ENCODE assay signal across 7 mouse cellular contexts in the genomic region with DNA sequence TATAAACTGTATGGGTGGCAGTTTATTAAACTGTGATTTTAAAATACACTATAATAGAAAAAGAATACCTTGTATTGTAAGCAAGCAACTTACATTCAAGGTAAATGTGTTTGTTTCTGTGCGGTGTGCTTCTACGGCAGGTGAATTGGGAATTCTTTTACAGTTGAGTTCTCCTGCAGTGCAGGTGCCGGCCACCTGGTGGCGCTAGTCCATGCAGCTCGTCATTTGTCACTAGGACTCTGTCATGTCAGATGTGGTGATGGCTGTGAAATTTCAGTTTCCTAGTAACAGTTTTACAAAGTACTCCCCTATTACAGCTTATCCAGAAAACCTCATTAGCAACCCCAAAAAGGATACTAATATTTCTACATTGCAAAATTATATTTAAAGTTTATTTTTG. TPM values are rescaled to one million over a fixed set of nuclear protein-coding genes. Genes with fewer than 3 reads are reported as not detected.
DNase-seq lines count a peak whose midpoint lies in the region; ATAC-seq and TF ChIP-seq lines count a peak whose summit lies in the region.

No protein-coding gene starts in this region.

- no peak overlapping the region for H3K4me3 ChIP-seq in G1E (ENCODE audit: low read depth, low read length)
- no peak overlapping the region for H3K4me3 ChIP-seq in bone marrow, adult 2 months (replicated peaks; ENCODE audit: control insufficient read depth, low read depth, low read length)
- H3K4me3 ChIP-seq in limb, embryonic 10.5 days, result no peak overlapping the region

- peaks cover 88% of the 10 kb centered on the region for H3K36me3 ChIP-seq in G1E (replicated peaks)
- peaks cover 86% of the 10 kb centered on the region for H3K36me3 ChIP-seq in limb, embryonic 10.5 days

- peaks cover 7% of the 10 kb centered on the region; the same call in 1 of the 2 replicates for H3K4me1 ChIP-seq in G1E (ENCODE audit: insufficient read depth, low read depth, low read length)
- no peaks in the 10 kb centered on the region for H3K4me1 ChIP-seq in bone marrow, adult 2 months (ENCODE audit: control insufficient read depth, insufficient read depth, low read length)
- no peaks in the 10 kb centered on the region for H3K4me1 ChIP-seq in limb, embryonic 10.5 days

- TF ChIP-seq POLR2A in bone marrow, adult 2 months (IDR thresholded peaks at IDR 0.05; ENCODE audit: borderline replicate concordance, control insufficient read depth, low read depth, low read length), result no peak

- H3K27me3 ChIP-seq in G1E (ENCODE audit: insufficient read depth, low read length), result no peaks in the 10 kb centered on the region
- no peaks in the 10 kb centered on the region for H3K27me3 ChIP-seq in limb, embryonic 10.5 days (ENCODE audit: low read depth, poor library complexity, severe bottlenecking)

- DNase-seq in left cerebral cortex, adult 18-20 months (ENCODE audit: low spot score in 2 of 2), result peak; percentile 49 to 60
- no peak for DNase-seq in left cerebral cortex, adult 11 months (ENCODE audit: low spot score)
- peak; percentile 28 for DNase-seq in G1E (ENCODE audit: low spot score)
- peak; percentile 69 for DNase-seq in limb, embryonic 10.5 days (ENCODE audit: low spot score)
- peak; percentile 76 for DNase-seq in retina, embryonic 14.5 days (ENCODE audit: low spot score)

- peak; percentile 98 for TF ChIP-seq CTCF in G1E (IDR thresholded peaks at IDR 0.05; ENCODE audit: low read depth, low read length)
- peak; percentile 96 for TF ChIP-seq CTCF in bone marrow, adult 2 months (IDR thresholded peaks at IDR 0.05; ENCODE audit: control insufficient read depth, insufficient read depth, low read length)

- H3K27ac ChIP-seq in bone marrow, adult 2 months (ENCODE audit: control insufficient read depth, insufficient read depth, low read depth, low read length, poor library complexity), result no peak overlapping the region
- H3K27ac ChIP-seq in limb, embryonic 10.5 days, result no peak overlapping the region

- 33% methylated on average over 5 of the region's 5 CpGs for WGBS in bone marrow, adult 2 months
- WGBS in limb, embryonic 10.5 days, result 31% methylated on average over 5 of the region's 5 CpGs

- no peaks in the 10 kb centered on the region for H3K9me3 ChIP-seq in G1E (replicated peaks)
- no peaks in the 10 kb centered on the region for H3K9me3 ChIP-seq in limb, embryonic 10.5 days (replicated peaks)

- ATAC-seq in G1E (ENCODE audit: extremely low read depth, insufficient number of reproducible peaks, low FRiP score, poor library complexity, severe bottlenecking), result peak; percentile 69
- 0 out of 2 replicates have a peak, but pooled peaks have one; percentile 39 for ATAC-seq in frontal cortex, adult (ENCODE audit: low TSS enrichment)

RNA-seq across cellular contexts. Expression of a gene that starts 20.2 kb away (rescaled TPM):
- 10 to 100 TPM; 28.6 to 30.2 TPM for total RNA-seq in left cerebral cortex, adult 18-20 months (2021)
- total RNA-seq in G1E (2014; fragmentation: Nextera tagmentation), result 18.6 and 21.1 TPM in 2 replicates
- 23.0 and 25.0 TPM in 2 replicates for total RNA-seq in G1E (2017)
- 9.6 and 10.1 TPM in 2 replicates for polyA plus RNA-seq in G1E (2012)
- polyA plus RNA-seq in bone marrow, adult 2 months (2011; ENCODE audit: insufficient read depth, insufficient read length, low replicate concordance, missing spikeins), result 4.0 TPM in 2 replicates
- polyA plus RNA-seq in limb, embryonic 10.5 days (2016; fragmentation: Nextera tagmentation; extraction: Ambion mirVana), result 43.0 and 49.6 TPM in 2 replicates

RNA-seq across cellular contexts. Expression of a gene that starts 24.6 kb away (rescaled TPM):
- total RNA-seq in left cerebral cortex, adult 18-20 months (2021), result 1 to 10 TPM; 7.9 to 9.1 TPM
- total RNA-seq in G1E (2014; fragmentation: Nextera tagmentation) (20.0 and 29.9 TPM in 2 replicates), G1E (2017) (8.5 and 12.2 TPM in 2 replicates)
- polyA plus RNA-seq in G1E (2012), result 3.1 and 6.5 TPM in 2 replicates
- polyA plus RNA-seq in bone marrow, adult 2 months (2011; ENCODE audit: insufficient read depth, insufficient read length, low replicate concordance, missing spikeins), result 6.7 and 7.2 TPM in 2 replicates
- polyA plus RNA-seq in limb, embryonic 10.5 days (2016; fragmentation: Nextera tagmentation; extraction: Ambion mirVana), result 32.5 and 36.0 TPM in 2 replicates
